Mouse (Mus musculus) monocyte, adult 5-6 weeks (primary cell): Measurements from ENCODE around the gene Mettl9. TPM values are rescaled to one million over a fixed set of nuclear protein-coding genes. Genes with fewer than 3 reads are reported as not detected.

Source experiments
- ATAC-seq: fragments of 153-309, 156-312 bp; replicated peaks from 2 replicates; pipeline ENCODE4 v1.8.0; 2017; ENCODE audit warnings: mild to moderate bottlenecking; ENCODE audit not compliant: low TSS enrichment, insufficient number of reproducible peaks, severe bottlenecking, poor library complexity, low FRiP score
- total RNA-seq: library from RNA; stranded (forward); fragments of 200-1000, 200-491, 200-594 nt; gene quantifications from 3 replicates; pipeline ENCODE4 v1.2.3, GENCODE M21; 2017

Gene Mettl9
- total RNA-seq, 1 experiment from 2014 or later = 45.0 TPM

GRCm38 (mm10) chr7:121041989-121042388, 7.7 kb downstream of the Mettl9 start:
- ATAC-seq = no peak

GRCm38 (mm10) chr7:121043004-121043403, 8.8 kb downstream of the Mettl9 start:
- no peak for ATAC-seq

- ATAC-seq = no peak
Measured at GRCm38 (mm10) chr7:121043510-121043909, 9.3 kb downstream of the Mettl9 start.

GRCm38 (mm10) chr7:121044251-121044650, 10.0 kb downstream of the Mettl9 start:
- no peak for ATAC-seq

- no peak for ATAC-seq
Measured at GRCm38 (mm10) chr7:121045671-121046453, 11.6 kb downstream of the Mettl9 start.

GRCm38 (mm10) chr7:121047624-121048023, 13.4 kb downstream of the Mettl9 start:
- ATAC-seq = no peak

GRCm38 (mm10) chr7:121053071-121053470, 18.8 kb downstream of the Mettl9 start:
- no peak for ATAC-seq

- ATAC-seq = 0 out of 2 replicates have a peak, but pooled peaks have one; percentile 39
Measured at GRCm38 (mm10) chr7:121059477-121060218, 25.4 kb downstream of the Mettl9 start.

GRCm38 (mm10) chr7:121064309-121064708, 30.1 kb downstream of the Mettl9 start:
- no peak for ATAC-seq

- ATAC-seq = no peak
Measured at GRCm38 (mm10) chr7:121071276-121071675, 37.0 kb downstream of the Mettl9 start.

GRCm38 (mm10) chr7:121072506-121072905, 38.3 kb downstream of the Mettl9 start:
- no peak for ATAC-seq

GRCm38 (mm10) chr7:121074281-121074680, 40.0 kb downstream of the Mettl9 start, which contains the start of gene Igsf6:
Gene Igsf6 (minus strand): TSS chr7:121074572.
- ATAC-seq = peak; percentile 59

- no peak for ATAC-seq
Measured at GRCm38 (mm10) chr7:121074801-121075400, 40.7 kb downstream of the Mettl9 start.

GRCm38 (mm10) chr7:121075416-121075815, 41.2 kb downstream of the Mettl9 start:
- ATAC-seq = no peak

GRCm38 (mm10) chr7:121077311-121077710, 43.1 kb downstream of the Mettl9 start:
- no peak for ATAC-seq

GRCm38 (mm10) chr7:121077829-121078228, 43.6 kb downstream of the Mettl9 start:
- peak; percentile 57 for ATAC-seq

- no peak for ATAC-seq
Measured at GRCm38 (mm10) chr7:121081350-121081749, 47.1 kb downstream of the Mettl9 start, which contains the start of gene Otoa. Gene Otoa (plus strand): TSS chr7:121081650.

- no peak for ATAC-seq
Measured at GRCm38 (mm10) chr7:121081816-121082215, 47.6 kb downstream of the Mettl9 start.

GRCm38 (mm10) chr7:121082949-121083513, 48.8 kb downstream of the Mettl9 start:
- no peak for ATAC-seq
